Comparison of ENCODE assay signal across 9 mouse cellular contexts in the genomic region with DNA sequence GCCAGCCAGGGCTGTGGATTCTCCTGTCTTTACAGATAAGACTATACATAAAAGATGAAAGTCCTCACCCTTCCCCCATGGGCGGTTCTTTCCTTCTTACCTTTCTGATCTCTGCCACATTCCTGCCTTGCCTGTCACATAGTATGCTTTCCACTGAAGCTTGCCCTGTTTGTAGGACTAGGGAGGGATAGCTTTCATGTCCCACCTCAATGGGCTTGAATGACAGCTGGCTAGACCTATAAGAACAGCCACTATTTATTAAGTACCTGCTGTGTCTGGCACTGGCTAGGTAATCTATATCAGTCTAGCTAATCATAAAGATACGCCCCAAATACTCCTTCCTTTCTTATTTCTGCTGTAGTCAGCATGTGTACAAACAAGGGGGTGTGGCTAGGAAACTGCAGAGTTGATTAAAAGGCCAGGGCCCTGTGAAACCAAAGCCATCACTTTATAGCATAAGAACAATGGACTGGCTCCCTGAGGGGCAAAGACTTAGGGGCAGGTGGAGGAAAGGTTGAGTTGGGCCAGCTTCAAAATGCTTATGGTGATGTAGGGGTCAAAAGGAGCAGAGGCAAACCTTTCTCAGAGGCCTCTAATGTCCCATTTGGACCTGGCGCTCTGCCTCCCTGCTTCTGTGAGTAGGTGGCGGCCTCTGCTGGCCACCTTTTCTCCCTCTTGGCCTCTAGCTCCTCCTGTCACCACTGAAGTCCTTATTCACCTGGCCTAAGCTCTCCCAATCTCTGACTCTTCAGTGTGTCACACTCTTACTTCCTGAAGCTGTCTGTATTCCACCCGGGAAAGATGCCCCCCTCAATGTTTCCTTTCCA. TPM values are rescaled to one million over a fixed set of nuclear protein-coding genes. Genes with fewer than 3 reads are reported as not detected.
DNase-seq lines count a peak whose midpoint lies in the region; ATAC-seq and TF ChIP-seq lines count a peak whose summit lies in the region.
"Had no signal": no experiment of that assay in that cellular context is flagged by ENCODE, and none has a peak within 500 bp of the region (broad histone marks: within the 10 kb centered on the region; RNA-seq: fewer than 3 reads in every experiment).

No protein-coding gene starts in this region.

- H3K4me3 ChIP-seq in left cerebral cortex, adult 2 months: no peak overlapping the region
- no peak overlapping the region for H3K4me3 ChIP-seq in intestine, embryonic 15.5 days (replicated peaks)
- H3K4me3 ChIP-seq: midbrain, embryonic 12.5 days had no signal

- H3K9me3 ChIP-seq in intestine, embryonic 15.5 days: no peaks in the 10 kb centered on the region
- H3K9me3 ChIP-seq: midbrain, embryonic 12.5 days had no signal

- ATAC-seq in intestine, embryonic 15.5 days: peak; percentile 85

- TF ChIP-seq CTCF in left cerebral cortex, adult 2 months (IDR thresholded peaks at IDR 0.05): peak; percentile 55

- 18% methylated on average over 5 of the region's 5 CpGs for WGBS in intestine, embryonic 15.5 days

- no peak overlapping the region for H3K9ac ChIP-seq in intestine, embryonic 15.5 days
- H3K9ac ChIP-seq: midbrain, embryonic 12.5 days had no signal

- no peaks in the 10 kb centered on the region for H3K36me3 ChIP-seq in intestine, embryonic 15.5 days
- H3K36me3 ChIP-seq: midbrain, embryonic 12.5 days had no signal

- H3K27ac ChIP-seq in left cerebral cortex, adult 2 months: no peak overlapping the region
- H3K27ac ChIP-seq in intestine, embryonic 15.5 days: no peak overlapping the region
- H3K27ac ChIP-seq: midbrain, embryonic 12.5 days had no signal

- DNase-seq in left cerebral cortex, adult 2 months (ENCODE audit: extremely low spot score in 1 of 2, low spot score in 2 of 2): no peak
- no peak for DNase-seq in left cerebral cortex, adult 8-10 months (ENCODE audit: low spot score in 2 of 2)
- peak; percentile 9 for DNase-seq in NIH3T3 (ENCODE audit: low read depth)
- peak; percentile 85 to 86 for DNase-seq in cerebellum, postnatal 36 days
- DNase-seq in lung, postnatal 36 days: peak; percentile 76
- peak; percentile 76 for DNase-seq in thymus, postnatal 0 days (ENCODE audit: low spot score)
- no peak for DNase-seq in layer of hippocampus, postnatal 25 days (ENCODE audit: extremely low spot score in 1 of 2, low spot score in 1 of 2)

- H3K4me2 ChIP-seq in intestine, embryonic 15.5 days (replicated peaks): no peak overlapping the region
- H3K4me2 ChIP-seq: midbrain, embryonic 12.5 days had no signal

- intact Hi-C loops in left cerebral cortex, adult 2 months (cut with DNase I): no loop called here

- H3K27me3 ChIP-seq in intestine, embryonic 15.5 days (replicated peaks): peaks cover 28% of the 10 kb centered on the region

- peaks cover 16% of the 10 kb centered on the region for H3K4me1 ChIP-seq in intestine, embryonic 15.5 days (replicated peaks)

RNA-seq across cellular contexts. Expression of gene Scn4b, which starts 4.5 kb away (rescaled TPM):
- 10 to 100 TPM; 52.1 to 74.9 TPM for total RNA-seq in left cerebral cortex, adult 2 months (2021)
- total RNA-seq in left cerebral cortex, adult 8-10 months (2022): 100 to 1,000 TPM; 160 to 218 (median 183) TPM
- 0.11 and 0.13 TPM in 2 replicates for polyA plus RNA-seq in intestine, embryonic 15.5 days (2015; fragmentation: Nextera tagmentation; extraction: Ambion mirVana)
- 8.0 and 9.1 TPM in 2 replicates for polyA plus RNA-seq in thymus, postnatal 0 days (2015; fragmentation: Nextera tagmentation; extraction: Ambion mirVana)
- 10 to 100 TPM; 11.0 to 12.3 TPM for total RNA-seq in layer of hippocampus, postnatal 25 days (2021)

RNA-seq across cellular contexts. Expression of gene Scn2b, which starts 16.1 kb away (rescaled TPM):
- total RNA-seq in left cerebral cortex, adult 2 months (2021): 100 to 1,000 TPM; 238 to 254 TPM
- 100 to 1,000 TPM; 265 to 287 (median 277) TPM for total RNA-seq in left cerebral cortex, adult 8-10 months (2022)
- 2.7 and 3.0 TPM in 2 replicates for polyA plus RNA-seq in intestine, embryonic 15.5 days (2015; fragmentation: Nextera tagmentation; extraction: Ambion mirVana)
- polyA plus RNA-seq in thymus, postnatal 0 days (2015; fragmentation: Nextera tagmentation; extraction: Ambion mirVana): 5.4 and 6.6 TPM in 2 replicates
- total RNA-seq in layer of hippocampus, postnatal 25 days (2021): 100 to 1,000 TPM; 243 to 261 TPM

RNA-seq across cellular contexts. Expression of gene BC049352, which starts 48.1 kb away (rescaled TPM):
- total RNA-seq in left cerebral cortex, adult 2 months (2021): under 1 TPM; 0.63 to 0.75 TPM
- total RNA-seq in left cerebral cortex, adult 8-10 months (2022): 1 to 10 TPM; 1.6 to 1.9 (median 1.7) TPM
- polyA plus RNA-seq in intestine, embryonic 15.5 days (2015; fragmentation: Nextera tagmentation; extraction: Ambion mirVana): 0.43 TPM in 1 of 2 replicates, not detected in the other
- 0.57 and 0.82 TPM in 2 replicates for polyA plus RNA-seq in thymus, postnatal 0 days (2015; fragmentation: Nextera tagmentation; extraction: Ambion mirVana)
- total RNA-seq in layer of hippocampus, postnatal 25 days (2021): under 1 TPM; 0.47 to 0.56 TPM
- polyA plus RNA-seq: midbrain, embryonic 12.5 days had no signal

RNA-seq across cellular contexts. Expression of gene Jaml, which starts 54.7 kb away (rescaled TPM):
- total RNA-seq in left cerebral cortex, adult 2 months (2021): under 1 TPM; 0.41 to 0.98 TPM
- total RNA-seq in left cerebral cortex, adult 8-10 months (2022): 1 to 10 TPM in 2 of 4 experiments, under 1 TPM in 1, not detected in 1; 0.74 to 1.5 (median 1.4) TPM
- 74.9 and 80.6 TPM in 2 replicates for polyA plus RNA-seq in intestine, embryonic 15.5 days (2015; fragmentation: Nextera tagmentation; extraction: Ambion mirVana)
- polyA plus RNA-seq in thymus, postnatal 0 days (2015; fragmentation: Nextera tagmentation; extraction: Ambion mirVana): 7.2 and 8.1 TPM in 2 replicates
- total RNA-seq in layer of hippocampus, postnatal 25 days (2021): under 1 TPM in 1 of 2 experiments, not detected in 1; 0.32 TPM

Comparison
In these comparisons a context has a peak if more than half of its experiments do, and no peak if none do; other contexts are left out.
1. DNase-seq: peak in NIH3T3 (single experiment), cerebellum, postnatal 36 days (2 of 2), lung, postnatal 36 days (single experiment) and thymus, postnatal 0 days (single experiment); none in left cerebral cortex, adult 2 months (0 of 2), left cerebral cortex, adult 8-10 months (0 of 2) and layer of hippocampus, postnatal 25 days (0 of 2).